ENCODE assay signal across 11 mouse cellular contexts in genomic region chr15:69246190-69246966, GRCm38 (mm10).
DNase-seq lines count a peak whose midpoint lies in the region; ATAC-seq and TF ChIP-seq lines count a peak whose summit lies in the region.
"Had no signal": no experiment of that assay in that cellular context is flagged by ENCODE, and none has a peak within 500 bp of the region (broad histone marks: within the 10 kb centered on the region; RNA-seq: fewer than 3 reads in every experiment).

No protein-coding gene starts in this region.

- no peaks in the 10 kb centered on the region for H3K9me3 ChIP-seq in heart, embryonic 11.5 days (replicated peaks; ENCODE audit: control insufficient read depth, low read length)
- H3K9me3 ChIP-seq: embryonic facial prominence, embryonic 15.5 days had no signal

- DNase-seq in left cerebral cortex, adult 18-20 months (ENCODE audit: low spot score in 2 of 2): peak; percentile 24 to 47
- no peak for DNase-seq in left cerebral cortex, adult 8-10 months (ENCODE audit: low spot score in 2 of 2)
- DNase-seq in frontal cortex, postnatal 36 days (ENCODE audit: low spot score in 2 of 2): peak; percentile 36 to 44
- DNase-seq in layer of hippocampus, adult 2 months (ENCODE audit: low spot score in 2 of 2): peak; percentile 31 to 55
- DNase-seq in right cerebral cortex, adult 18-20 months: peak; percentile 35
- no peak for DNase-seq in heart, adult 9 months (ENCODE audit: low spot score in 2 of 2)
- DNase-seq: heart, postnatal 4 days; kidney, postnatal 10 days had no signal

- WGBS in heart, embryonic 11.5 days (ENCODE audit: insufficient replicate concordance): 63% methylated on average over 3 of the region's 3 CpGs

- no peak for ATAC-seq in megakaryocyte, adult 5-6 weeks (ENCODE audit: poor library complexity, severe bottlenecking)
- ATAC-seq in heart, embryonic 11.5 days (replicated peaks; ENCODE audit: insufficient number of reproducible peaks, low FRiP score, low TSS enrichment): no peak

- H3K36me3 ChIP-seq in heart, embryonic 11.5 days (ENCODE audit: control insufficient read depth, insufficient read depth, low read length): no peaks in the 10 kb centered on the region
- H3K36me3 ChIP-seq: embryonic facial prominence, embryonic 15.5 days had no signal

- no peak overlapping the region for H3K4me2 ChIP-seq in heart, embryonic 11.5 days
- H3K4me2 ChIP-seq: embryonic facial prominence, embryonic 15.5 days had no signal

- H3K27me3 ChIP-seq in heart, embryonic 11.5 days (ENCODE audit: control insufficient read depth, insufficient read depth, low read length): no peaks in the 10 kb centered on the region
- H3K27me3 ChIP-seq: embryonic facial prominence, embryonic 15.5 days had no signal

- no peaks in the 10 kb centered on the region for H3K4me1 ChIP-seq in heart, embryonic 11.5 days (ENCODE audit: control insufficient read depth, insufficient read depth, low read length)
- H3K4me1 ChIP-seq: embryonic facial prominence, embryonic 15.5 days had no signal

- H3K27ac ChIP-seq in layer of hippocampus, adult 2 months: 0 out of 2 replicates have a peak overlapping the region, but pooled peaks have one; percentile 20
- no peak overlapping the region for H3K27ac ChIP-seq in heart, embryonic 11.5 days (ENCODE audit: low read depth, low read length)
- H3K27ac ChIP-seq: embryonic facial prominence, embryonic 15.5 days had no signal

- TF ChIP-seq CTCF in layer of hippocampus, adult 2 months (conservative IDR thresholded peaks at IDR 0.05): no peak

- H3K4me3 ChIP-seq in layer of hippocampus, adult 2 months: no peak overlapping the region
- no peak overlapping the region for H3K4me3 ChIP-seq in heart, embryonic 11.5 days (ENCODE audit: low read depth, low read length)
- H3K4me3 ChIP-seq: embryonic facial prominence, embryonic 15.5 days had no signal

- no peak overlapping the region for H3K9ac ChIP-seq in heart, embryonic 11.5 days (ENCODE audit: low read depth, low read length)
- H3K9ac ChIP-seq: embryonic facial prominence, embryonic 15.5 days had no signal

Comparison
In these comparisons a context has a peak if more than half of its experiments do, and no peak if none do; other contexts are left out.
1. DNase-seq: peak in left cerebral cortex, adult 18-20 months (2 of 2), frontal cortex, postnatal 36 days (2 of 2), layer of hippocampus, adult 2 months (2 of 2) and right cerebral cortex, adult 18-20 months (single experiment); none in left cerebral cortex, adult 8-10 months (0 of 2) and heart, adult 9 months (0 of 2).